Comparison of ENCODE assay signal across 17 mouse cellular contexts in genomic region chr11:95033617-95034016, GRCm38 (mm10). TPM values are rescaled to one million over a fixed set of nuclear protein-coding genes. Genes with fewer than 3 reads are reported as not detected.
DNase-seq lines count a peak whose midpoint lies in the region; ATAC-seq and TF ChIP-seq lines count a peak whose summit lies in the region.
"Had no signal": no experiment of that assay in that cellular context is flagged by ENCODE, and none has a peak within 500 bp of the region (broad histone marks: within the 10 kb centered on the region; RNA-seq: fewer than 3 reads in every experiment).

No protein-coding gene starts in this region.

- peak overlapping the region; percentile 35; the same call in 1 of the 2 replicates for H3K27ac ChIP-seq in forebrain, embryonic 10.5 days
- no peak overlapping the region for H3K27ac ChIP-seq in forebrain, embryonic 14.5 days (ENCODE audit: low read depth, low read length)
- peak overlapping the region; percentile 72 for H3K27ac ChIP-seq in kidney, adult 2 months (ENCODE audit: insufficient read depth, low read depth, low read length)
- H3K27ac ChIP-seq in lung, postnatal 0 days (ENCODE audit: low read length) = no peak overlapping the region
- H3K27ac ChIP-seq: embryonic facial prominence, embryonic 10.5 days; gastrocnemius, adult 2 months; hindbrain, embryonic 10.5 days; liver, embryonic 14.5 days had no signal

- DNase-seq in forebrain, embryonic 10.5 days (ENCODE audit: extremely low spot score, low spot score) = no peak
- DNase-seq in forebrain, embryonic 14.5 days (ENCODE audit: low spot score) = no peak
- no peak for DNase-seq in kidney, adult 2 months
- no peak for DNase-seq in kidney, adult 8-10 months
- peak; percentile 53 for DNase-seq in lung, postnatal 0 days (ENCODE audit: low spot score)
- DNase-seq in lung, adult 18-20 months = no peak
- no peak for DNase-seq in yolk sac, embryonic 10.5 days (ENCODE audit: low spot score)
- DNase-seq: adrenal gland, postnatal 25 days; B cell, adult 2 months; forebrain, postnatal 0 days; gastrocnemius, adult 2 months; left cerebral cortex, postnatal 4 days; midbrain, embryonic 14.5 days; thymus, postnatal 4 days had no signal

- no peak overlapping the region for H3K9ac ChIP-seq in forebrain, embryonic 14.5 days (ENCODE audit: low read length)
- no peak overlapping the region for H3K9ac ChIP-seq in lung, postnatal 0 days (replicated peaks; ENCODE audit: low read depth)
- H3K9ac ChIP-seq: forebrain, postnatal 0 days; liver, embryonic 14.5 days had no signal

- TF ChIP-seq CTCF in kidney, adult 2 months (conservative IDR thresholded peaks at IDR 0.05; ENCODE audit: insufficient read depth, insufficient read length, low read depth, low read length) = no peak
- no peak for TF ChIP-seq CTCF in lung, postnatal 0 days (IDR thresholded peaks at IDR 0.05)

- peaks cover 10% of the 10 kb centered on the region; the same call in 1 of the 2 replicates for H3K27me3 ChIP-seq in forebrain, embryonic 10.5 days (ENCODE audit: poor library complexity, severe bottlenecking)
- H3K27me3 ChIP-seq in forebrain, embryonic 14.5 days (replicated peaks; ENCODE audit: control insufficient read depth, insufficient read depth, low read length) = no peaks in the 10 kb centered on the region
- H3K27me3 ChIP-seq in kidney, adult 2 months (replicated peaks; ENCODE audit: control insufficient read depth, insufficient read depth, low read length) = no peaks in the 10 kb centered on the region
- H3K27me3 ChIP-seq in lung, postnatal 0 days (replicated peaks; ENCODE audit: insufficient read depth, low read length) = no peaks in the 10 kb centered on the region

- no peak for TF ChIP-seq EP300 in lung, postnatal 0 days (IDR thresholded peaks at IDR 0.05)

- no peak overlapping the region for H3K4me2 ChIP-seq in forebrain, embryonic 14.5 days (ENCODE audit: low read length)
- no peak overlapping the region for H3K4me2 ChIP-seq in lung, postnatal 0 days (replicated peaks; ENCODE audit: low read depth, low read length)

- H3K4me1 ChIP-seq in forebrain, embryonic 10.5 days = peaks cover 18% of the 10 kb centered on the region
- H3K4me1 ChIP-seq in forebrain, embryonic 14.5 days (ENCODE audit: control insufficient read depth, insufficient read depth, low read length) = no peaks in the 10 kb centered on the region
- H3K4me1 ChIP-seq in kidney, adult 2 months (ENCODE audit: control insufficient read depth, insufficient read depth, low read length) = peaks cover 41% of the 10 kb centered on the region
- no peaks in the 10 kb centered on the region for H3K4me1 ChIP-seq in lung, postnatal 0 days (ENCODE audit: insufficient read depth, low read depth, low read length)

- WGBS in forebrain, embryonic 10.5 days = 76% methylated on average over 14 of the region's 14 CpGs
- WGBS in forebrain, embryonic 14.5 days = 82% methylated on average over 14 of the region's 14 CpGs
- WGBS in kidney, adult 2 months = 66% methylated on average over 14 of the region's 14 CpGs
- WGBS in lung, postnatal 0 days = 35% methylated on average over 14 of the region's 14 CpGs

- no peaks in the 10 kb centered on the region for H3K36me3 ChIP-seq in forebrain, embryonic 10.5 days (replicated peaks)
- H3K36me3 ChIP-seq in forebrain, embryonic 14.5 days (ENCODE audit: control insufficient read depth, insufficient read depth, low read length) = no peaks in the 10 kb centered on the region
- H3K36me3 ChIP-seq in kidney, adult 2 months (ENCODE audit: control insufficient read depth, insufficient read depth, low read length) = peaks cover 7% of the 10 kb centered on the region
- peaks cover 6% of the 10 kb centered on the region; the same call in 1 of the 2 replicates for H3K36me3 ChIP-seq in lung, postnatal 0 days (ENCODE audit: insufficient read depth, low read length)
- H3K36me3 ChIP-seq: embryonic facial prominence, embryonic 10.5 days; hindbrain, embryonic 10.5 days had no signal

- ATAC-seq in forebrain, embryonic 14.5 days = no peak
- peak; percentile 76 for ATAC-seq in lung, postnatal 0 days
- ATAC-seq: forebrain, postnatal 0 days had no signal

- TF ChIP-seq POLR2A in kidney, adult 2 months (IDR thresholded peaks at IDR 0.05; ENCODE audit: low read depth, low read length) = no peak

- no peak overlapping the region; the same call in 1 of the 2 replicates for H3K4me3 ChIP-seq in forebrain, embryonic 10.5 days
- H3K4me3 ChIP-seq in forebrain, embryonic 14.5 days (ENCODE audit: low read depth, low read length) = no peak overlapping the region
- H3K4me3 ChIP-seq in kidney, adult 2 months (ENCODE audit: insufficient read depth, low read depth, low read length) = no peak overlapping the region
- H3K4me3 ChIP-seq in lung, postnatal 0 days (ENCODE audit: low read depth, low read length) = no peak overlapping the region
- H3K4me3 ChIP-seq: embryonic facial prominence, embryonic 10.5 days; gastrocnemius, adult 2 months; hindbrain, embryonic 10.5 days had no signal

- no peaks in the 10 kb centered on the region for H3K9me3 ChIP-seq in forebrain, embryonic 10.5 days
- no peaks in the 10 kb centered on the region for H3K9me3 ChIP-seq in forebrain, embryonic 14.5 days (replicated peaks; ENCODE audit: control insufficient read depth, low read length)
- no peaks in the 10 kb centered on the region for H3K9me3 ChIP-seq in lung, postnatal 0 days (ENCODE audit: low read length)
- H3K9me3 ChIP-seq: embryonic facial prominence, embryonic 10.5 days; hindbrain, embryonic 10.5 days had no signal

RNA-seq across cellular contexts. Expression of gene Pdk2, which starts 7.5 kb away (rescaled TPM):
- 12.1 and 12.5 TPM in 2 replicates for polyA plus RNA-seq in forebrain, embryonic 10.5 days (2016; fragmentation: Nextera tagmentation; extraction: Ambion mirVana)
- polyA plus RNA-seq in forebrain, embryonic 14.5 days (2014; fragmentation: Nextera tagmentation; extraction: Ambion mirVana) = 20.1 and 24.2 TPM in 2 replicates
- 430 and 469 TPM in 2 replicates for polyA plus RNA-seq in kidney, adult 2 months (2012; rRNA removed)
- polyA plus RNA-seq in lung, postnatal 0 days (2015; fragmentation: Nextera tagmentation; extraction: Ambion mirVana) = 39.3 and 51.1 TPM in 2 replicates

RNA-seq across cellular contexts. Expression of gene Samd14, which starts 23.9 kb away (rescaled TPM):
- 35.8 and 36.7 TPM in 2 replicates for polyA plus RNA-seq in forebrain, embryonic 10.5 days (2016; fragmentation: Nextera tagmentation; extraction: Ambion mirVana)
- 81.7 and 96.5 TPM in 2 replicates for polyA plus RNA-seq in forebrain, embryonic 14.5 days (2014; fragmentation: Nextera tagmentation; extraction: Ambion mirVana)
- 3.2 and 3.7 TPM in 2 replicates for polyA plus RNA-seq in kidney, adult 2 months (2012; rRNA removed)
- polyA plus RNA-seq in lung, postnatal 0 days (2015; fragmentation: Nextera tagmentation; extraction: Ambion mirVana) = 5.4 and 5.8 TPM in 2 replicates

RNA-seq across cellular contexts. Expression of gene Ppp1r9b, which starts 42.8 kb away (rescaled TPM):
- polyA plus RNA-seq in forebrain, embryonic 10.5 days (2016; fragmentation: Nextera tagmentation; extraction: Ambion mirVana) = 8.7 and 10.7 TPM in 2 replicates
- 20.8 and 21.8 TPM in 2 replicates for polyA plus RNA-seq in forebrain, embryonic 14.5 days (2014; fragmentation: Nextera tagmentation; extraction: Ambion mirVana)
- polyA plus RNA-seq in kidney, adult 2 months (2012; rRNA removed) = 24.1 and 29.9 TPM in 2 replicates
- polyA plus RNA-seq in lung, postnatal 0 days (2015; fragmentation: Nextera tagmentation; extraction: Ambion mirVana) = 9.8 and 11.5 TPM in 2 replicates

RNA-seq across cellular contexts. Expression of gene Itga3, which starts 43.0 kb away (rescaled TPM):
- 5.5 and 6.5 TPM in 2 replicates for polyA plus RNA-seq in forebrain, embryonic 10.5 days (2016; fragmentation: Nextera tagmentation; extraction: Ambion mirVana)
- 4.1 and 4.8 TPM in 2 replicates for polyA plus RNA-seq in forebrain, embryonic 14.5 days (2014; fragmentation: Nextera tagmentation; extraction: Ambion mirVana)
- 48.2 and 55.4 TPM in 2 replicates for polyA plus RNA-seq in kidney, adult 2 months (2012; rRNA removed)
- 44.3 and 63.1 TPM in 2 replicates for polyA plus RNA-seq in lung, postnatal 0 days (2015; fragmentation: Nextera tagmentation; extraction: Ambion mirVana)

RNA-seq across cellular contexts. Expression of gene Sgca, which starts 57.5 kb away (rescaled TPM):
- polyA plus RNA-seq in forebrain, embryonic 10.5 days (2016; fragmentation: Nextera tagmentation; extraction: Ambion mirVana) = not detected in 2 replicates
- not detected in 2 replicates for polyA plus RNA-seq in forebrain, embryonic 14.5 days (2014; fragmentation: Nextera tagmentation; extraction: Ambion mirVana)
- 5.0 and 23.9 TPM in 2 replicates for polyA plus RNA-seq in kidney, adult 2 months (2012; rRNA removed)
- polyA plus RNA-seq in lung, postnatal 0 days (2015; fragmentation: Nextera tagmentation; extraction: Ambion mirVana) = 0.33 and 0.55 TPM in 2 replicates
- polyA plus RNA-seq: liver, embryonic 14.5 days; midbrain, embryonic 14.5 days had no signal

Comparison
In these comparisons a context has a peak if more than half of its experiments do, and no peak if none do; other contexts are left out.
1. H3K27ac ChIP-seq: peak in forebrain, embryonic 10.5 days (single experiment) and kidney, adult 2 months (single experiment); none in forebrain, embryonic 14.5 days (single experiment) and lung, postnatal 0 days (single experiment).